8 mouse cellular contexts compared by ENCODE assay signal in genomic region chr12:71376966-71377365, GRCm38 (mm10).
DNase-seq lines count a peak whose midpoint lies in the region; ATAC-seq and TF ChIP-seq lines count a peak whose summit lies in the region.

No protein-coding gene starts in this region.

- TF ChIP-seq CTCF in lung, embryonic 14.5 days (IDR thresholded peaks at IDR 0.05; ENCODE audit: low read depth): no peak
- TF ChIP-seq CTCF in hindbrain, postnatal 0 days (IDR thresholded peaks at IDR 0.05; ENCODE audit: low read depth): no peak
- TF ChIP-seq CTCF in olfactory bulb, adult 2 months (IDR thresholded peaks at IDR 0.05; ENCODE audit: insufficient read depth, low read depth, low read length): no peak

- no peaks in the 10 kb centered on the region for H3K9me3 ChIP-seq in forebrain, embryonic 15.5 days
- no peaks in the 10 kb centered on the region for H3K9me3 ChIP-seq in forebrain, embryonic 11.5 days (ENCODE audit: control insufficient read depth, low read length)
- H3K9me3 ChIP-seq in lung, embryonic 14.5 days (ENCODE audit: low read depth, low read length): no peaks in the 10 kb centered on the region
- no peaks in the 10 kb centered on the region for H3K9me3 ChIP-seq in hindbrain, postnatal 0 days (ENCODE audit: low read length)

- TF ChIP-seq POLR2A in olfactory bulb, adult 2 months (IDR thresholded peaks at IDR 0.05; ENCODE audit: insufficient read depth, low read depth, low read length): no peak

- peak; percentile 64; the same call in 1 of the 2 replicates for ATAC-seq in forebrain, embryonic 15.5 days (replicated peaks)
- no peak for ATAC-seq in forebrain, embryonic 11.5 days (replicated peaks; ENCODE audit: low FRiP score)
- ATAC-seq in lung, embryonic 14.5 days (ENCODE audit: insufficient read depth): peak; percentile 81
- no peak for ATAC-seq in hindbrain, postnatal 0 days

- H3K36me3 ChIP-seq in forebrain, embryonic 15.5 days: no peaks in the 10 kb centered on the region
- H3K36me3 ChIP-seq in forebrain, embryonic 11.5 days (ENCODE audit: control insufficient read depth, insufficient read depth, low read length): no peaks in the 10 kb centered on the region
- no peaks in the 10 kb centered on the region for H3K36me3 ChIP-seq in lung, embryonic 14.5 days (ENCODE audit: insufficient read depth)
- no peaks in the 10 kb centered on the region for H3K36me3 ChIP-seq in hindbrain, postnatal 0 days (ENCODE audit: insufficient read depth, low read length)

- DNase-seq in forebrain, embryonic 11.5 days (ENCODE audit: low spot score): no peak
- peak; percentile 73 for DNase-seq in lung, embryonic 14.5 days
- DNase-seq in lung, postnatal 14 days: no peak
- DNase-seq in hindbrain, postnatal 0 days (ENCODE audit: low spot score): peak; percentile 60
- DNase-seq in right cerebral cortex, adult 2 months (ENCODE audit: low spot score in 2 of 2): no peak
- no peak for DNase-seq in cerebellum, postnatal 36 days

- H3K27ac ChIP-seq in forebrain, embryonic 15.5 days (replicated peaks): peak overlapping the region; percentile 57
- H3K27ac ChIP-seq in forebrain, embryonic 11.5 days (ENCODE audit: low read depth, low read length): no peak overlapping the region
- H3K27ac ChIP-seq in lung, embryonic 14.5 days (ENCODE audit: low read depth): 0 out of 2 replicates have a peak overlapping the region, but pooled peaks have one; percentile 3
- H3K27ac ChIP-seq in hindbrain, postnatal 0 days: no peak overlapping the region
- H3K27ac ChIP-seq in olfactory bulb, adult 2 months (ENCODE audit: insufficient read depth, low read depth, low read length): peak overlapping the region; percentile 42; the same call in 1 of the 2 replicates

- H3K9ac ChIP-seq in forebrain, embryonic 15.5 days (replicated peaks): no peak overlapping the region
- no peak overlapping the region for H3K9ac ChIP-seq in forebrain, embryonic 11.5 days (ENCODE audit: low read length)
- no peak overlapping the region for H3K9ac ChIP-seq in lung, embryonic 14.5 days
- H3K9ac ChIP-seq in hindbrain, postnatal 0 days (replicated peaks; ENCODE audit: low read length): no peak overlapping the region

- H3K4me2 ChIP-seq in forebrain, embryonic 15.5 days (replicated peaks): no peak overlapping the region
- H3K4me2 ChIP-seq in forebrain, embryonic 11.5 days (ENCODE audit: low read depth, low read length, severe bottlenecking): no peak overlapping the region
- H3K4me2 ChIP-seq in lung, embryonic 14.5 days: peak overlapping the region; percentile 56
- H3K4me2 ChIP-seq in hindbrain, postnatal 0 days (ENCODE audit: low read depth, low read length): peak overlapping the region; percentile 14; the same call in 1 of the 2 replicates

- WGBS in forebrain, embryonic 15.5 days: 59% methylated on average over 9 of the region's 9 CpGs
- 73% methylated on average over 9 of the region's 9 CpGs for WGBS in forebrain, embryonic 11.5 days
- 31% methylated on average over 9 of the region's 9 CpGs for whole genome bisulfite sequencing in lung, embryonic 14.5 days
- 44% methylated on average over 9 of the region's 9 CpGs for WGBS in hindbrain, postnatal 0 days
- WGBS in olfactory bulb, adult 2 months: 25% methylated on average over 9 of the region's 9 CpGs

- peaks cover 22% of the 10 kb centered on the region for H3K4me1 ChIP-seq in forebrain, embryonic 15.5 days
- no peaks in the 10 kb centered on the region for H3K4me1 ChIP-seq in forebrain, embryonic 11.5 days (replicated peaks; ENCODE audit: control insufficient read depth, insufficient read depth, low read length)
- no peaks in the 10 kb centered on the region; the same call in 1 of the 2 replicates for H3K4me1 ChIP-seq in lung, embryonic 14.5 days (ENCODE audit: insufficient read depth)
- no peaks in the 10 kb centered on the region for H3K4me1 ChIP-seq in hindbrain, postnatal 0 days (ENCODE audit: insufficient read depth, low read length)
- no peaks in the 10 kb centered on the region for H3K4me1 ChIP-seq in olfactory bulb, adult 2 months (ENCODE audit: control insufficient read depth, insufficient read depth, low read length)

- no peaks in the 10 kb centered on the region for H3K27me3 ChIP-seq in forebrain, embryonic 15.5 days
- H3K27me3 ChIP-seq in forebrain, embryonic 11.5 days (ENCODE audit: control insufficient read depth, insufficient read depth, low read length): no peaks in the 10 kb centered on the region
- no peaks in the 10 kb centered on the region for H3K27me3 ChIP-seq in lung, embryonic 14.5 days (ENCODE audit: insufficient read depth, low read length)
- no peaks in the 10 kb centered on the region for H3K27me3 ChIP-seq in hindbrain, postnatal 0 days (ENCODE audit: insufficient read depth, low read length)

- H3K4me3 ChIP-seq in forebrain, embryonic 15.5 days: no peak overlapping the region
- H3K4me3 ChIP-seq in forebrain, embryonic 11.5 days (ENCODE audit: low read depth, low read length): no peak overlapping the region
- peak overlapping the region; percentile 25 for H3K4me3 ChIP-seq in lung, embryonic 14.5 days (ENCODE audit: low read depth, low read length)
- no peak overlapping the region for H3K4me3 ChIP-seq in hindbrain, postnatal 0 days (ENCODE audit: low read length)
- H3K4me3 ChIP-seq in olfactory bulb, adult 2 months (ENCODE audit: insufficient read depth, low read depth, low read length): peak overlapping the region; percentile 44

Comparison
In these comparisons a context has a peak if more than half of its experiments do, and no peak if none do; other contexts are left out.
1. ATAC-seq: peak in forebrain, embryonic 15.5 days (single experiment) and lung, embryonic 14.5 days (single experiment); none in forebrain, embryonic 11.5 days (single experiment) and hindbrain, postnatal 0 days (single experiment).
2. H3K27ac ChIP-seq: peak in forebrain, embryonic 15.5 days (single experiment), lung, embryonic 14.5 days (single experiment) and olfactory bulb, adult 2 months (single experiment); none in forebrain, embryonic 11.5 days (single experiment) and hindbrain, postnatal 0 days (single experiment).
3. DNase-seq: peak in lung, embryonic 14.5 days (single experiment) and hindbrain, postnatal 0 days (single experiment); none in forebrain, embryonic 11.5 days (single experiment), lung, postnatal 14 days (single experiment), right cerebral cortex, adult 2 months (0 of 2) and cerebellum, postnatal 36 days (0 of 2).
4. H3K4me2 ChIP-seq: peak in lung, embryonic 14.5 days (single experiment) and hindbrain, postnatal 0 days (single experiment); none in forebrain, embryonic 15.5 days (single experiment) and forebrain, embryonic 11.5 days (single experiment).
5. H3K4me3 ChIP-seq: peak in lung, embryonic 14.5 days (single experiment) and olfactory bulb, adult 2 months (single experiment); none in forebrain, embryonic 15.5 days (single experiment), forebrain, embryonic 11.5 days (single experiment) and hindbrain, postnatal 0 days (single experiment).